Mouse (Mus musculus): ENCODE data around the gene Tmbim6. TPM values are rescaled to one million over a fixed set of nuclear protein-coding genes. Genes with fewer than 3 reads are reported as not detected.
"Not testable (repeated sequence)": the region's sequence is repeated elsewhere in the genome, so short reads cannot be mapped to it uniquely, and the experiment has no call there.

Gene Tmbim6
- total and polyA plus RNA-seq, 3 experiments, result 91.2 to 239 (median 125) TPM

- Histone ChIP-seq H3K4me3 (ENCODE audit: low read depth, low read length) (no peak overlapping the region), H3K36me3 (replicated peaks) (no peaks in the 10 kb centered on the region), H3K9me3 (replicated peaks) (peaks cover 4% of the 10 kb centered on the region), H3K27me3 (ENCODE audit: insufficient read depth, low read length) (peaks cover 4% of the 10 kb centered on the region; the same call in 1 of the 2 replicates), H3K4me1 (ENCODE audit: insufficient read depth, low read depth, low read length) (no peaks in the 10 kb centered on the region)
- DNase-seq (ENCODE audit: low spot score) (no peak), ATAC-seq (ENCODE audit: extremely low read depth, insufficient number of reproducible peaks, low FRiP score, poor library complexity, severe bottlenecking) (no peak)
- no peak for TF ChIP-seq GATA2 (IDR thresholded peaks at IDR 0.05; ENCODE audit: borderline replicate concordance, low read depth, low read length)
- TF ChIP-seq TAL1 (conservative IDR thresholded peaks at IDR 0.05; ENCODE audit: low read depth, low read length), result no peak
- TF ChIP-seq CTCF (IDR thresholded peaks at IDR 0.05; ENCODE audit: low read depth, low read length), result no peak
- TF ChIP-seq POLR2AphosphoS5 (IDR thresholded peaks at IDR 0.05; ENCODE audit: insufficient replicate concordance, low read depth, low read length), result no peak
- no peak for TF ChIP-seq GATA1 (IDR thresholded peaks at IDR 0.05; ENCODE audit: borderline replicate concordance, low read length)
These were observed 17.1 kb upstream of the Tmbim6 start for GRCm38 (mm10) chr15:99375581-99375980.

GRCm38 (mm10) chr15:99376240-99376639, 16.4 kb upstream of the Tmbim6 start:
- no peaks in the 10 kb centered on the region for H3K4me1 ChIP-seq (ENCODE audit: insufficient read depth, low read depth, low read length)
- H3K4me3 ChIP-seq (ENCODE audit: low read depth, low read length), result no peak overlapping the region
- ATAC-seq (ENCODE audit: extremely low read depth, insufficient number of reproducible peaks, low FRiP score, poor library complexity, severe bottlenecking), result no peak
- peaks cover 8% of the 10 kb centered on the region for H3K9me3 ChIP-seq (replicated peaks)
- no peaks in the 10 kb centered on the region for H3K36me3 ChIP-seq (replicated peaks)
- TF ChIP-seq TAL1 (conservative IDR thresholded peaks at IDR 0.05; ENCODE audit: low read depth, low read length), result no peak
- no peak for TF ChIP-seq CTCF (IDR thresholded peaks at IDR 0.05; ENCODE audit: low read depth, low read length)
- no peak for TF ChIP-seq POLR2AphosphoS5 (IDR thresholded peaks at IDR 0.05; ENCODE audit: insufficient replicate concordance, low read depth, low read length)
- DNase-seq (ENCODE audit: low spot score), result no peak
- H3K27me3 ChIP-seq (ENCODE audit: insufficient read depth, low read length), result peaks cover 4% of the 10 kb centered on the region; the same call in 1 of the 2 replicates

DNA sequence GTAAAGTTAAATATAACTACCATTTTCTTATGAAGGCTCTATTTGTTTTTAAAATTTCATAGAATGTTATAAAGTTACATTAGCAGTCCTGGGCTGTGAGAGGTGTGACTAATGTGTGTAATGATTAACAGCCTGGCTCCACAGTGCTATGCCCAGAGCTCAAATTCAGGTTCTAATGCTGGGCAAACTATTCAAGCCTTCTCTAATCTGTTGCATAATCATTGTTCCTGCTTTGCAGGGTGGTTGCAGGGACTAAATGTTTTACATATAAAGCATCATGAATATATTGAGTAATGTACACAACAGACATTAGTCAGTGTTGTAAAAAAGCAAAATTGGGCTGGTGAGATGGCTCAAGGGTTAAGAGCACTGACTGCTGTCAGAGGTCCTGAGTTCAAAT, 9.8 kb upstream of the Tmbim6 start:
- Histone ChIP-seq H3K36me3 (replicated peaks) (no peaks in the 10 kb centered on the region), H3K4me1 (ENCODE audit: insufficient read depth, low read depth, low read length) (peaks cover 4% of the 10 kb centered on the region; the same call in 1 of the 2 replicates), H3K9me3 (replicated peaks) (peaks cover 8% of the 10 kb centered on the region), H3K4me3 (ENCODE audit: low read depth, low read length) (no peak overlapping the region), H3K27me3 (ENCODE audit: insufficient read depth, low read length) (no peaks in the 10 kb centered on the region)
- DNase-seq (ENCODE audit: low spot score) (no peak), ATAC-seq (ENCODE audit: extremely low read depth, insufficient number of reproducible peaks, low FRiP score, poor library complexity, severe bottlenecking) (no peak)
- TF ChIP-seq POLR2AphosphoS5 (IDR thresholded peaks at IDR 0.05; ENCODE audit: insufficient replicate concordance, low read depth, low read length) (no peak), CTCF (IDR thresholded peaks at IDR 0.05; ENCODE audit: low read depth, low read length) (no peak), GATA2 (IDR thresholded peaks at IDR 0.05; ENCODE audit: borderline replicate concordance, low read depth, low read length) (no peak), TAL1 (conservative IDR thresholded peaks at IDR 0.05; ENCODE audit: low read depth, low read length) (no peak), GATA1 (IDR thresholded peaks at IDR 0.05; ENCODE audit: borderline replicate concordance, low read length) (no peak)

DNA sequence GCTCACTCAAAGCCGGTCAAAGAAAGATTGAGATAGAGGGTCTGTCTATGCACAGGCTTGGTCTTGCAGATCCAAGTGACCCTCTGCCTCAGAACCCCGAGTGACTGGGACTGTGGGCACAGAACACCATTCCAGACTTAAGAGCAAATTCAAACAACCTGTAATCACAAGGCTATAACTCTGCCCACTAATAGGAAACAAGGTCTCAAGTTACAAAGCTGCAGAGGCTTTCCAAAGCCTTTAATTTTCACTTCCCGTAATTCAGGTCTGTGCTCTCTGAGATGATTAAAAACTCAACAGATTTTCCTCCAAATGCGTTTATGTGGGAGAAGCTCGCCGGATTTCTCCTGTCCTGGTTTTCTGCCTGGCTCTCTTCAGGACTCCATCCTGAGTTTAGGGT, 8.6 kb upstream of the Tmbim6 start:
- Histone ChIP-seq H3K36me3 (replicated peaks) (no peaks in the 10 kb centered on the region), H3K4me3 (ENCODE audit: low read depth, low read length) (no peak overlapping the region), H3K9me3 (replicated peaks) (peaks cover 5% of the 10 kb centered on the region), H3K27me3 (ENCODE audit: insufficient read depth, low read length) (no peaks in the 10 kb centered on the region), H3K4me1 (ENCODE audit: insufficient read depth, low read depth, low read length) (peaks cover 7% of the 10 kb centered on the region; the same call in 1 of the 2 replicates)
- no peak for DNase-seq (ENCODE audit: low spot score)
- TF ChIP-seq CTCF (IDR thresholded peaks at IDR 0.05; ENCODE audit: low read depth, low read length) (no peak), TAL1 (conservative IDR thresholded peaks at IDR 0.05; ENCODE audit: low read depth, low read length) (no peak), GATA2 (IDR thresholded peaks at IDR 0.05; ENCODE audit: borderline replicate concordance, low read depth, low read length) (no peak), POLR2AphosphoS5 (IDR thresholded peaks at IDR 0.05; ENCODE audit: insufficient replicate concordance, low read depth, low read length) (no peak), GATA1 (IDR thresholded peaks at IDR 0.05; ENCODE audit: borderline replicate concordance, low read length) (no peak)
- no peak for ATAC-seq (ENCODE audit: extremely low read depth, insufficient number of reproducible peaks, low FRiP score, poor library complexity, severe bottlenecking)

GRCm38 (mm10) chr15:99386110-99386509, 6.6 kb upstream of the Tmbim6 start:
- H3K36me3 ChIP-seq (replicated peaks); H3K9me3 ChIP-seq (replicated peaks); H3K27me3 ChIP-seq (ENCODE audit: insufficient read depth, low read length); DNase-seq (ENCODE audit: low spot score); H3K4me3 ChIP-seq (ENCODE audit: low read depth, low read length); H3K4me1 ChIP-seq (ENCODE audit: insufficient read depth, low read depth, low read length); ATAC-seq (ENCODE audit: extremely low read depth, insufficient number of reproducible peaks, low FRiP score, poor library complexity, severe bottlenecking): not testable (repeated sequence)

DNA sequence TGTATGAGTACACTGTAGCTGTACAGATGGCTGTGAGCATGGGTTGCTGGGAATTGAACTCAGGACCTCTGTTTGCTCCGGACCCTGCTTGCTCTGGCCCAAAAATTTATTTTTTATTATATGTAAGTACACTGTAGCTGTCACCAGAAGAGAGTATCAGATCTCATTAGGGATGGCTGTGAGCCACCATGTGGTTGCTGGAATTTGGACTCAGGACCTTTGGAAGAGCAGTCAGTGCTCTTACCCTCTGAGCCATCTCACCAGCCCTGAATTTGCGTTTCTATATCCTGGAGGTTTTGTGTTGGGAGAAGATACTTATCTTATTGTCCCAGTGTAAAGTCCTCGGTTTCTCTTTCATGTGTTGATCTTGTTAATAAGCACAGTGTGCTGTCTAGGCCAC, 5.9 kb upstream of the Tmbim6 start:
- H3K4me3 ChIP-seq (ENCODE audit: low read depth, low read length), result no peak overlapping the region
- ATAC-seq (ENCODE audit: extremely low read depth, insufficient number of reproducible peaks, low FRiP score, poor library complexity, severe bottlenecking) (no peak), DNase-seq (ENCODE audit: low spot score) (no peak)
- H3K36me3 ChIP-seq (replicated peaks), result no peaks in the 10 kb centered on the region
- H3K4me1 ChIP-seq (ENCODE audit: insufficient read depth, low read depth, low read length), result peaks cover 12% of the 10 kb centered on the region
- TF ChIP-seq TAL1 (conservative IDR thresholded peaks at IDR 0.05; ENCODE audit: low read depth, low read length), result no peak
- TF ChIP-seq GATA2 (IDR thresholded peaks at IDR 0.05; ENCODE audit: borderline replicate concordance, low read depth, low read length), result no peak
- no peak for TF ChIP-seq POLR2AphosphoS5 (IDR thresholded peaks at IDR 0.05; ENCODE audit: insufficient replicate concordance, low read depth, low read length)
- no peak for TF ChIP-seq CTCF (IDR thresholded peaks at IDR 0.05; ENCODE audit: low read depth, low read length)
- no peak for TF ChIP-seq GATA1 (IDR thresholded peaks at IDR 0.05; ENCODE audit: borderline replicate concordance, low read length)
- no peaks in the 10 kb centered on the region for H3K9me3 ChIP-seq (replicated peaks)
- no peaks in the 10 kb centered on the region for H3K27me3 ChIP-seq (ENCODE audit: insufficient read depth, low read length)

- Histone ChIP-seq H3K9me3 (replicated peaks) (no peaks in the 10 kb centered on the region), H3K36me3 (replicated peaks) (no peaks in the 10 kb centered on the region), H3K4me3 (ENCODE audit: low read depth, low read length) (no peak overlapping the region), H3K4me1 (ENCODE audit: insufficient read depth, low read depth, low read length) (peaks cover 19% of the 10 kb centered on the region), H3K27me3 (ENCODE audit: insufficient read depth, low read length) (no peaks in the 10 kb centered on the region)
- DNase-seq (ENCODE audit: low spot score) (no peak), ATAC-seq (ENCODE audit: extremely low read depth, insufficient number of reproducible peaks, low FRiP score, poor library complexity, severe bottlenecking) (no peak)
- TF ChIP-seq CTCF (IDR thresholded peaks at IDR 0.05; ENCODE audit: low read depth, low read length), result no peak
- TF ChIP-seq TAL1 (conservative IDR thresholded peaks at IDR 0.05; ENCODE audit: low read depth, low read length), result no peak
- no peak for TF ChIP-seq POLR2AphosphoS5 (IDR thresholded peaks at IDR 0.05; ENCODE audit: insufficient replicate concordance, low read depth, low read length)
- TF ChIP-seq GATA1 (IDR thresholded peaks at IDR 0.05; ENCODE audit: borderline replicate concordance, low read length), result no peak
- TF ChIP-seq GATA2 (IDR thresholded peaks at IDR 0.05; ENCODE audit: borderline replicate concordance, low read depth, low read length), result no peak
These were observed 4.7 kb upstream of the Tmbim6 start for GRCm38 (mm10) chr15:99387976-99388375.
